19 mouse cellular contexts compared by ENCODE assay signal in genomic region chr4:63253716-63254115, GRCm38 (mm10). TPM values are rescaled to one million over a fixed set of nuclear protein-coding genes. Genes with fewer than 3 reads are reported as not detected.
DNase-seq lines count a peak whose midpoint lies in the region; ATAC-seq and TF ChIP-seq lines count a peak whose summit lies in the region.
"Had no signal": no experiment of that assay in that cellular context is flagged by ENCODE, and none has a peak within 500 bp of the region (broad histone marks: within the 10 kb centered on the region; RNA-seq: fewer than 3 reads in every experiment).

No protein-coding gene starts in this region.

- ATAC-seq in forebrain, postnatal 0 days = peak; percentile 44; the same call in 1 of the 2 replicates
- no peak for ATAC-seq in forebrain, embryonic 14.5 days
- no peak for ATAC-seq in erythroblast, adult 5-6 weeks (replicated peaks; ENCODE audit: low FRiP score, poor library complexity, severe bottlenecking)
- ATAC-seq: midbrain, embryonic 15.5 days had no signal

- H3K36me3 ChIP-seq in forebrain, postnatal 0 days (ENCODE audit: insufficient read depth) = no peaks in the 10 kb centered on the region
- no peaks in the 10 kb centered on the region for H3K36me3 ChIP-seq in forebrain, embryonic 14.5 days (ENCODE audit: control insufficient read depth, insufficient read depth, low read length)
- H3K36me3 ChIP-seq in thymus, adult 2 months (ENCODE audit: control insufficient read depth, insufficient read depth, low read length) = no peaks in the 10 kb centered on the region
- H3K36me3 ChIP-seq: forebrain, embryonic 12.5 days; midbrain, embryonic 15.5 days; neural tube, embryonic 15.5 days had no signal

- H3K9me3 ChIP-seq in forebrain, postnatal 0 days (ENCODE audit: low read length) = no peaks in the 10 kb centered on the region
- H3K9me3 ChIP-seq in forebrain, embryonic 14.5 days (replicated peaks; ENCODE audit: control insufficient read depth, low read length) = no peaks in the 10 kb centered on the region
- H3K9me3 ChIP-seq: forebrain, embryonic 12.5 days; heart, embryonic 13.5 days; intestine, embryonic 15.5 days; midbrain, embryonic 15.5 days; neural tube, embryonic 15.5 days; stomach, embryonic 15.5 days had no signal

- H3K4me2 ChIP-seq in forebrain, postnatal 0 days (ENCODE audit: low read depth) = no peak overlapping the region
- no peak overlapping the region for H3K4me2 ChIP-seq in forebrain, embryonic 14.5 days (ENCODE audit: low read length)
- H3K4me2 ChIP-seq: forebrain, embryonic 12.5 days; heart, embryonic 13.5 days; intestine, embryonic 15.5 days; midbrain, embryonic 15.5 days; neural tube, embryonic 15.5 days; stomach, embryonic 15.5 days had no signal

- H3K27ac ChIP-seq in forebrain, postnatal 0 days (ENCODE audit: low read depth, low read length) = no peak overlapping the region
- H3K27ac ChIP-seq in forebrain, embryonic 14.5 days (ENCODE audit: low read depth, low read length) = no peak overlapping the region
- H3K27ac ChIP-seq in thymus, adult 2 months (ENCODE audit: control insufficient read depth, insufficient read depth, low read length) = no peak overlapping the region
- H3K27ac ChIP-seq: forebrain, embryonic 12.5 days; heart, embryonic 13.5 days; intestine, embryonic 15.5 days; liver, embryonic 14.5 days; midbrain, embryonic 15.5 days; neural tube, embryonic 15.5 days; stomach, embryonic 15.5 days had no signal

- no peaks in the 10 kb centered on the region; the same call in 1 of the 2 replicates for H3K27me3 ChIP-seq in forebrain, postnatal 0 days (ENCODE audit: insufficient read depth, low read length)
- no peaks in the 10 kb centered on the region for H3K27me3 ChIP-seq in forebrain, embryonic 14.5 days (replicated peaks; ENCODE audit: control insufficient read depth, insufficient read depth, low read length)
- H3K27me3 ChIP-seq in thymus, adult 2 months (ENCODE audit: control insufficient read depth, insufficient read depth, low read length) = no peaks in the 10 kb centered on the region
- H3K27me3 ChIP-seq: forebrain, embryonic 12.5 days; heart, embryonic 13.5 days; intestine, embryonic 15.5 days; midbrain, embryonic 15.5 days; neural tube, embryonic 15.5 days; stomach, embryonic 15.5 days had no signal

- no peak for DNase-seq in forebrain, postnatal 0 days
- no peak for DNase-seq in forebrain, embryonic 14.5 days (ENCODE audit: low spot score)
- DNase-seq in right cerebral cortex, postnatal 10 days (ENCODE audit: low spot score in 2 of 2) = peak; percentile 54 to 69
- DNase-seq in right cerebral cortex, postnatal 4 days = no peak
- peak; percentile 40 to 43 for DNase-seq in layer of hippocampus, adult 8-10 months (ENCODE audit: low spot score in 2 of 2)
- no peak for DNase-seq in thymus, adult 2 months
- no peak for DNase-seq in adrenal gland, adult 2 months
- DNase-seq: embryo, embryonic 11 days; lung, postnatal 36 days; right cerebral cortex, postnatal 14 days had no signal

- WGBS in forebrain, postnatal 0 days = 74% methylated on average over 6 of the region's 6 CpGs
- 92% methylated on average over 6 of the region's 6 CpGs for WGBS in forebrain, embryonic 14.5 days
- 97% methylated on average over 6 of the region's 6 CpGs for WGBS in thymus, adult 2 months

- H3K4me1 ChIP-seq in forebrain, postnatal 0 days (ENCODE audit: insufficient read depth) = no peaks in the 10 kb centered on the region
- H3K4me1 ChIP-seq in forebrain, embryonic 14.5 days (ENCODE audit: control insufficient read depth, insufficient read depth, low read length) = no peaks in the 10 kb centered on the region
- no peaks in the 10 kb centered on the region for H3K4me1 ChIP-seq in thymus, adult 2 months (replicated peaks; ENCODE audit: control insufficient read depth, insufficient read depth, low read length)
- H3K4me1 ChIP-seq: forebrain, embryonic 12.5 days; heart, embryonic 13.5 days; midbrain, embryonic 15.5 days had no signal

- no peak overlapping the region for H3K9ac ChIP-seq in forebrain, postnatal 0 days
- no peak overlapping the region for H3K9ac ChIP-seq in forebrain, embryonic 14.5 days (ENCODE audit: low read length)
- H3K9ac ChIP-seq: forebrain, embryonic 12.5 days; heart, embryonic 13.5 days; intestine, embryonic 15.5 days; liver, embryonic 14.5 days; midbrain, embryonic 15.5 days; neural tube, embryonic 15.5 days; stomach, embryonic 15.5 days had no signal

- TF ChIP-seq CTCF in forebrain, postnatal 0 days (IDR thresholded peaks at IDR 0.05; ENCODE audit: low read depth) = no peak
- no peak for TF ChIP-seq CTCF in thymus, adult 2 months (IDR thresholded peaks at IDR 0.05; ENCODE audit: borderline replicate concordance, control insufficient read depth, extremely low read depth, insufficient read depth, low read length, poor library complexity)

- no peak overlapping the region for H3K4me3 ChIP-seq in forebrain, postnatal 0 days (ENCODE audit: low read depth, low read length)
- no peak overlapping the region for H3K4me3 ChIP-seq in forebrain, embryonic 14.5 days (ENCODE audit: low read depth, low read length)
- no peak overlapping the region for H3K4me3 ChIP-seq in thymus, adult 2 months (ENCODE audit: control insufficient read depth, insufficient read depth, low read length)
- H3K4me3 ChIP-seq: forebrain, embryonic 12.5 days; heart, embryonic 13.5 days; intestine, embryonic 15.5 days; midbrain, embryonic 15.5 days; neural tube, embryonic 15.5 days; stomach, embryonic 15.5 days had no signal

- no peak for TF ChIP-seq POLR2A in thymus, adult 2 months (IDR thresholded peaks at IDR 0.05; ENCODE audit: control insufficient read depth, extremely low read depth, insufficient read depth, low read length, poor library complexity)

RNA-seq across cellular contexts. Expression of gene Col27a1, which starts 39.9 kb away (rescaled TPM):
- 2.2 and 5.3 TPM in 2 replicates for total RNA-seq in forebrain, postnatal 0 days (2014; rRNA removed)
- 0.33 and 0.56 TPM in 2 replicates for polyA plus RNA-seq in forebrain, postnatal 0 days (2015; fragmentation: Nextera tagmentation; extraction: Ambion mirVana)
- 0.57 and 1.0 TPM in 2 replicates for polyA plus RNA-seq in forebrain, embryonic 14.5 days (2014; fragmentation: Nextera tagmentation; extraction: Ambion mirVana)
- total RNA-seq in layer of hippocampus, adult 8-10 months (2022) = 10 to 100 TPM in 1 of 4 experiments, 1 to 10 TPM in 3; 4.1 to 10.9 (median 7.8) TPM
- polyA plus RNA-seq in thymus, adult 2 months (2012; rRNA removed) = 14.1 and 15.5 TPM in 2 replicates
- total RNA-seq in erythroblast, adult 5-6 weeks (2015; ENCODE audit: low replicate concordance) = 0.96 TPM in 1 of 2 replicates, not detected in the other
- total RNA-seq in erythroblast, adult 5-6 weeks (2017; ENCODE audit: low replicate concordance) = not detected in 2 replicates
- total RNA-seq in adrenal gland, adult 2 months (2021) = 10 to 100 TPM in 1 of 2 experiments, 1 to 10 TPM in 1; 8.4 to 13.0 TPM
- 12.9 and 14.9 TPM in 2 replicates for polyA plus RNA-seq in adrenal gland, adult 2 months (2012; rRNA removed)
- total RNA-seq: MEL had no signal

Comparison
In these comparisons a context has a peak if more than half of its experiments do, and no peak if none do; other contexts are left out.
1. DNase-seq: peak in right cerebral cortex, postnatal 10 days (2 of 2) and layer of hippocampus, adult 8-10 months (2 of 2); none in forebrain, postnatal 0 days (single experiment), forebrain, embryonic 14.5 days (single experiment), right cerebral cortex, postnatal 4 days (single experiment), thymus, adult 2 months (single experiment) and adrenal gland, adult 2 months (single experiment).